Mouse (Mus musculus) erythroblast, embryonic 14.5 days (primary cell): Measurements from ENCODE around the gene Ttc30a1.

Experiments
- GATA1 ChIP-seq: IDR thresholded peaks from 2 replicates; pipeline ENCODE4 v1.6.1; 2012; ENCODE audit warnings: low read length, inconsistent platforms, mixed read lengths
- TAL1 ChIP-seq: IDR thresholded peaks from 3 replicates; pipeline ENCODE4 v1.6.1; 2012; ENCODE audit warnings: low read length, inconsistent platforms, mixed read lengths

DNA sequence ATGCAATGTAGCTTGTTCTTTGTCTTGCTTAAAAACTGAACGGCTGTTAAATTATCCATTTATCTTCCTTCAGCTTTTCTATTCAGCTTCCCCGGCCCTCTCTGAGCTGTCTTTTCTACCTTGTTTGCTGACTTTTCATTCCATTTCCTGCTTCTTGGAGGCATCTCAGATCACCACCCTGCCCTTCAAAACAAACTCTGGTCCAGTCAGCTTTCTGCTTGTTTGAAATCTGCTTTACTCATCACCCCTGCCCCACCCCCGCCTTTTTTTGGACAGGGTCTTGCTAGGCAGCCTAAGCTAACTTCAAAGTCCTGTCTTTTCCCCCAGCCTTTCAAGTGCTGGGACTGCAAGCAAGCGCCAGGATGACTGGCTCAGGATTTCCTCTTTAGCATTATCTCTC, 24.4 kb upstream of the Ttc30a1 start:
- TF ChIP-seq TAL1: no peak
- TF ChIP-seq GATA1: no peak
